Mouse (Mus musculus): ENCODE results near the gene Lzts2. TPM values are rescaled to one million over a fixed set of nuclear protein-coding genes. Genes with fewer than 3 reads are reported as not detected.

The Lzts2 gene
- polyA plus RNA-seq, 1 experiment from 2014 or later: 51.4 TPM

DNA sequence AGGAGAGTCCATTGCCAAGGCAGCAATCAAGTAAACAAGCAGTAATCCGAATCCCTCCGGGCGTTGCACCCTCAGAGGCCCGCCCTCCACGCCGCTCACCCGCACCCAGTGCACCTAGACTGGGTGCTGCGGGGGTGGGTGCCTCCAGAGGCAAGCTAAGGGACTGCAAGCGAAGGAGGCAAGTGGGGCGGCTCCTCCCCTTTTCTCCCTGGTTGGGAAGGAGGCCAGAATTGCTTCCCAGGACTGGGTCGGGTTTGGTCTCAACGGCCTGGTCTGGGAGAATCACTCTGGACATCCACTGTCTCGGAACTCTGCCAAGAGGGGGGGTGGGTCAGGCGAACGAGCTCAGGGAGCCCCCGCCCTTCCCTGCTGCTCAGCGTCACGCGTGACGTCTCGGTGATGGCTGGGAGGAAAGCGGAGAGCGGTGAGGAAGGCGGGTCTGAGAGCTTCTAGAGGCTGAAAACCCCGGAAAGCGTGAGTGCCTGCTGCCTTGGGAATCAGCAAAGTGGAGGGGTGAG, 33.3 kb downstream of the Lzts2 start, which contains the start of gene Sfxn3:
Gene Sfxn3, plus strand, starts transcription at position 87 of the 518 bp plus-strand sequence.
- WGBS: under 1% methylated on average over 26 of the region's 26 CpGs
- peaks cover 33% of the 10 kb centered on the region for H3K4me1 ChIP-seq
- peak; percentile 87 for ATAC-seq (ENCODE audit: low FRiP score)
- H3K27ac ChIP-seq: peak within 1 kb of the TSS; percentile 81
- peak within 1 kb of the TSS; percentile 64 for H3K9ac ChIP-seq
- peaks cover 2% of the 10 kb centered on the region for H3K36me3 ChIP-seq (replicated peaks)
- no peaks in the 10 kb centered on the region for H3K9me3 ChIP-seq
- peak within 1 kb of the TSS; percentile 51 for H3K4me3 ChIP-seq (replicated peaks)
- peaks cover 33% of the 10 kb centered on the region for H3K27me3 ChIP-seq
- peak within 1 kb of the TSS; percentile 67 for H3K4me2 ChIP-seq

- peak overlapping the region; percentile 51 for H3K4me3 ChIP-seq (replicated peaks)
- H3K9me3 ChIP-seq: no peaks in the 10 kb centered on the region
- peak overlapping the region; percentile 67 for H3K4me2 ChIP-seq
- peak; percentile 36 for ATAC-seq (ENCODE audit: low FRiP score)
- H3K4me1 ChIP-seq: peaks cover 33% of the 10 kb centered on the region
- WGBS: 49% methylated on average over 11 of the region's 11 CpGs
- peak overlapping the region; percentile 64 for H3K9ac ChIP-seq
- peaks cover 7% of the 10 kb centered on the region for H3K36me3 ChIP-seq (replicated peaks)
- peak overlapping the region; percentile 81 for H3K27ac ChIP-seq
- H3K27me3 ChIP-seq: peaks cover 33% of the 10 kb centered on the region
Observed at GRCm38 (mm10) chr19:45047935-45048643, 33.9 kb downstream of the Lzts2 start.

DNA sequence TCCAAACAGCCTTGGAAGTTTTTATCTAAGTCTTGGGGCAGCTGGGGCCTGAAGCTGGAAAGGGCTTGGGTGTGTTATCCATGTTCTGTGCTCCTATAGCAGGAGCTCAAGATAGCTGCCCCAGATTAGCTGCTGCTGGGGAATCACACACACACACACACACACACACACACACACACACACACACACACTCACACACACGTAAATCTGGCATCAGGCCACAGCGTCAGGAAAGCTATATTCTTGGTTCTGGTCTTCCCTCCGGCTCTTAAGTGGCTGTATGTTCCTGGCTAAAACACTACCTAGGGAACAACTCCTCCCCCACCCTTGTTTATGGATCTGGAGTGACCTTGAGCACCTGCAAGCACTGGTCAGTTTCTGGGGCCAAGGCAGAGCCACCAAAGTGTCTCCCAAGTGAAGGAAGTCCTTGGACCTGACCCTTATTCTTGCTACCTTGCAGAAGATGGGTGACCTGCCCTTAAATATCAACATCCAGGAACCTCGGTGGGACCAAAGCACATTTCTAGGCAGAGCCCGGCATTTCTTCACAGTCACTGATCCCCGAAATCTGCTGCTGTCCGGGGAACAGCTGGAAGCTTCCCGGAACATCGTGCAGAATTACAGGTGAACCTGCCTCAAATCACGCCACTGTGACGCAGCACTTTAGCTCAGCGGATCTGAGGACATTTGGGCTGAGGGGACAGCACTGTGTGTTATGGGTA, 34.6 kb downstream of the Lzts2 start:
- H3K27me3 ChIP-seq: peaks cover 32% of the 10 kb centered on the region
- H3K9me3 ChIP-seq: no peaks in the 10 kb centered on the region
- peaks cover 33% of the 10 kb centered on the region for H3K4me1 ChIP-seq
- peak overlapping the region; percentile 51 for H3K4me3 ChIP-seq (replicated peaks)
- peaks cover 12% of the 10 kb centered on the region for H3K36me3 ChIP-seq (replicated peaks)
- H3K4me2 ChIP-seq: peak overlapping the region; percentile 67
- peak overlapping the region; percentile 81; the same call in 1 of the 2 replicates for H3K27ac ChIP-seq
- 87% methylated on average over 12 of the region's 12 CpGs for WGBS
- ATAC-seq (ENCODE audit: low FRiP score): no peak
- H3K9ac ChIP-seq: peak overlapping the region; percentile 64

DNA sequence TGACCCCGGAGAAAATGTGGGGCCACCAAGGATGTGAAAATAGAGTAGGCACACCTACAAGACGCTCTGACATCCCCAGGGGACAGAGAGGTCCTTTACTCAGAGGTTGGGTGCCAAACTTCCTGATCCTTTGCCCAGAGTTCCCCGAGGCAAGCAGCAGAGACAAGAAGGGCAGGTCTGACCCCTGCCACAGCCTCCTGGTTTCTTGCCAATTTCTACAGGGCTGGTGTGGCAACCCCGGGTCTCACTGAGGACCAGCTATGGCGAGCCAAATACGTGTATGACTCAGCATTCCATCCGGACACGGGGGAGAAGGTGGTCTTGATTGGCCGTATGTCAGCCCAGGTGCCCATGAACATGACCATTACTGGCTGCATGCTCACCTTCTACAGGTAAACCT, 35.3 kb downstream of the Lzts2 start:
- ATAC-seq (ENCODE audit: low FRiP score): no peak
- Histone ChIP-seq H3K9me3 (no peaks in the 10 kb centered on the region), H3K27ac (no peak overlapping the region), H3K4me3 (replicated peaks) (no peak overlapping the region), H3K4me1 (peaks cover 33% of the 10 kb centered on the region), H3K9ac (no peak overlapping the region), H3K27me3 (peaks cover 26% of the 10 kb centered on the region), H3K4me2 (no peak overlapping the region), H3K36me3 (replicated peaks) (peaks cover 17% of the 10 kb centered on the region)
- 83% methylated on average over 9 of the region's 9 CpGs for WGBS

GRCm38 (mm10) chr19:45053451-45053850, 39.2 kb downstream of the Lzts2 start:
- no peak overlapping the region for H3K9ac ChIP-seq
- peaks cover 26% of the 10 kb centered on the region for H3K4me1 ChIP-seq
- no peak for ATAC-seq (ENCODE audit: low FRiP score)
- H3K9me3 ChIP-seq: no peaks in the 10 kb centered on the region
- WGBS: 88% methylated on average over 8 of the region's 8 CpGs
- H3K27me3 ChIP-seq: peaks cover 5% of the 10 kb centered on the region; the same call in 1 of the 2 replicates
- no peak overlapping the region for H3K4me2 ChIP-seq
- peaks cover 19% of the 10 kb centered on the region for H3K36me3 ChIP-seq (replicated peaks)
- H3K27ac ChIP-seq: no peak overlapping the region
- H3K4me3 ChIP-seq (replicated peaks): no peak overlapping the region

DNA sequence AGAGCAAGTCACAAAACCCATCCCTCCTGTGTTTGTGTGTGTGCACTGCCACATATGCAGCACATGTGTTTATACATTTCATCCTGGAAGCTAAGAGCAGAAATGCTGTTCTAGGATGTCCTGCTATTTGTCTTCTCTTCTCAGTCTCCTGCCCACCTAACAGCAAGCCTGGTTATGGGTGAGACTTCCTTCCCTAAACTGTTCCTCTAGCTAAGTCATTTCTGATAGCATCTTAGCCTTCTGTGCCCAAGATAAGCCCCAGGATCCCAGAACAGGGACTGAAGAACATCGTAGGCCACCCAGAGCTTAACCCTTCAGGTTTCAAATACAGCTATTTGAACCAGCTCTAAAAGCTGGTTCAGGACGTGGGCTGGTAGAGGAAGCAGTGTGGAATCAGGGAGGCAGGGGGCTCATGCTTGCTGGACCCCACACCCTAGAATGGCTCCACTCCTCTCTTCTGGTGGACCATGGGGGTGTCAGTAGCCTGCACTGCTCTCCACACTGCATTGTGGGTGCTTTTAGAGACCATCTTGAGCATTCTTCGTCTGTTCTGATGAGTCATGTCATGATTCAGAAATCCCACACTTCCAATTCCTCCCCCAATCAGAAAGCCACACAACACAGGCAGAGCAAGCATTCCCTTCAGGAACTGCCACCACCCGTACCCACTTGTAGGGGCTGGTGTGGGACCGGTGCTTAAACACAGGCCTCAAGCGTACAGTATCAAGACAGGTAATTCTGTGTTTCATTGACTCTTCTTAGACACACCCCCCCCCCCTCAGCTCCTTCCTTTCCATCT, 40.9 kb downstream of the Lzts2 start:
- Histone ChIP-seq H3K36me3 (replicated peaks) (peaks cover 19% of the 10 kb centered on the region), H3K27ac (no peak overlapping the region), H3K9ac (no peak overlapping the region), H3K27me3 (peaks cover 5% of the 10 kb centered on the region; the same call in 1 of the 2 replicates), H3K4me2 (no peak overlapping the region), H3K9me3 (no peaks in the 10 kb centered on the region), H3K4me3 (replicated peaks) (no peak overlapping the region), H3K4me1 (peaks cover 21% of the 10 kb centered on the region)
- ATAC-seq (ENCODE audit: low FRiP score): no peak
- WGBS: 86% methylated on average over 6 of the region's 6 CpGs

DNA sequence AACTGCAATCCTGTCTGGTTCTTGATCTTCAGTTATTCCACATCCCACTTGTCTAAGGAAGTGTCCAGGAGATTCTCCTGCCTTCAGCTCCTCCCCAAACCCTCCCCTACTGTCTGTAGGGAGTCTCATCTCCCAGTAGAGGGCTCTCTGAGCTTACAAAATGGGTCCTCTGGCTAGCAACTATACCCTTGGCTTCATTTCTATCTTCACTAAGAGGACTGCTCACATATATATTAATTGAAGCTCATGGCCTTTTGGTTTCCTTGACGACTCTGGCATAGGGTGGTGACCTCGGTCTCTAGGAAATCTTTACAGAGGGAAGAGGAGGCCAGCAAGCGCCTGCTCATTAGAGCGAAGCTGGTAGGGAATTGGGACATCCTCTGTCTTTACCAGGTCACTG, 42.1 kb downstream of the Lzts2 start:
- no peak for ATAC-seq (ENCODE audit: low FRiP score)
- 57% methylated on average over 4 of the region's 4 CpGs for WGBS
- peak overlapping the region; percentile 13; the same call in 1 of the 2 replicates for H3K4me2 ChIP-seq
- H3K4me1 ChIP-seq: peaks cover 21% of the 10 kb centered on the region
- H3K27ac ChIP-seq: peak overlapping the region; percentile 13; the same call in 1 of the 2 replicates
- no peak overlapping the region for H3K9ac ChIP-seq
- H3K9me3 ChIP-seq: no peaks in the 10 kb centered on the region
- peaks cover 5% of the 10 kb centered on the region; the same call in 1 of the 2 replicates for H3K27me3 ChIP-seq
- peaks cover 19% of the 10 kb centered on the region for H3K36me3 ChIP-seq (replicated peaks)
- H3K4me3 ChIP-seq (replicated peaks): no peak overlapping the region

GRCm38 (mm10) chr19:45056908-45057698, 42.9 kb downstream of the Lzts2 start:
- Histone ChIP-seq H3K27ac (peak overlapping the region; percentile 96; the same call in 1 of the 2 replicates), H3K36me3 (replicated peaks) (peaks cover 19% of the 10 kb centered on the region), H3K27me3 (peaks cover 5% of the 10 kb centered on the region; the same call in 1 of the 2 replicates), H3K4me3 (replicated peaks) (peak overlapping the region; percentile 59; the same call in 1 of the 2 replicates), H3K4me2 (peak overlapping the region; percentile 72), H3K9ac (no peak overlapping the region), H3K4me1 (peaks cover 21% of the 10 kb centered on the region), H3K9me3 (no peaks in the 10 kb centered on the region)
- ATAC-seq (ENCODE audit: low FRiP score): no peak
- 79% methylated on average over 7 of the region's 7 CpGs for WGBS

GRCm38 (mm10) chr19:45057724-45058112, 43.5 kb downstream of the Lzts2 start:
- no peak for ATAC-seq (ENCODE audit: low FRiP score)
- no peaks in the 10 kb centered on the region for H3K9me3 ChIP-seq
- peak overlapping the region; percentile 59 for H3K4me3 ChIP-seq (replicated peaks)
- peaks cover 5% of the 10 kb centered on the region; the same call in 1 of the 2 replicates for H3K27me3 ChIP-seq
- peak overlapping the region; percentile 96 for H3K27ac ChIP-seq
- peaks cover 15% of the 10 kb centered on the region for H3K36me3 ChIP-seq (replicated peaks)
- H3K4me2 ChIP-seq: peak overlapping the region; percentile 72
- H3K4me1 ChIP-seq: peaks cover 21% of the 10 kb centered on the region
- WGBS: 46% methylated on average over 7 of the region's 7 CpGs
- peak overlapping the region; percentile 81 for H3K9ac ChIP-seq

- Histone ChIP-seq H3K27ac (peak overlapping the region; percentile 96), H3K4me2 (peak overlapping the region; percentile 72), H3K27me3 (peaks cover 3% of the 10 kb centered on the region; the same call in 1 of the 2 replicates), H3K9ac (peak overlapping the region; percentile 81), H3K36me3 (replicated peaks) (peaks cover 11% of the 10 kb centered on the region), H3K4me3 (replicated peaks) (peak overlapping the region; percentile 59), H3K9me3 (no peaks in the 10 kb centered on the region), H3K4me1 (peaks cover 21% of the 10 kb centered on the region)
- WGBS: under 1% methylated on average over 34 of the region's 34 CpGs
- ATAC-seq (ENCODE audit: low FRiP score): peak; percentile 93
Observed at GRCm38 (mm10) chr19:45058113-45058839, 44.1 kb downstream of the Lzts2 start.
